Comparison of ENCODE assay signal across 12 mouse cellular contexts in the genomic region with DNA sequence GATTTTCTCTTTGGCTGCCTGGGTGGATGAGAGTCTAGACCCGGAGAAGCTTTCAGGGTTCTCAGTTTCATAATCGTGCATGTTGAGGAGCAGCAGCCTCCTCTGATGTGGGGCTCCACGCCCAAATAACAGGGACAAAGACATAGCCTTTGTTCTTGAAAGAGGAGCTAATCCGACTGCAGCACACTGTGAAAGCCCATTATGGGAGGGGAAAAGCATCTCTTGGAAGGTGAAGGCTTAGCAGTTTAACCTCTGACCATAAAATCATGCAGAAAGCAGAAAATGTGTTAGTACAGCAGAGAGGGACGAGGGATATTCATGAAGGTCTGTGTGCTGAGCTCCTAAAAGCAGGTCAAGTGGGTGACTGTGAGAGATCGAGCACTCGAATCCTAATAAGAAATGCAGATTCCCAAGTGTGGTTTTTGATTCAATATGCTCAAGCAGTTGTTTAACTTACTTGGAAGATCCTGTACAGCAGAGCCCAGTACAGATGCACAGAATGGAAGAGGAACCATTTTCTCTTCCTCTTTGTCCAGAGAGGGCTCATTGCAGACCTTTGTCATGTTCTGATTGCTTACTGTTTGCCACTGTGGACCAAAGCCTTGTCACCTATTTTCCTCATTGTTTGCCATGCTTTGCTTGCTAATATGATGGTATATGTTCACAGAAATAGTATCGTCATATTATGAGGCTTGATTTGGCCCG. TPM values are rescaled to one million over a fixed set of nuclear protein-coding genes. Genes with fewer than 3 reads are reported as not detected.
DNase-seq lines count a peak whose midpoint lies in the region; ATAC-seq and TF ChIP-seq lines count a peak whose summit lies in the region.
"Had no signal": no experiment of that assay in that cellular context is flagged by ENCODE, and none has a peak within 500 bp of the region (broad histone marks: within the 10 kb centered on the region; RNA-seq: fewer than 3 reads in every experiment).

No protein-coding gene starts in this region.

- no peak for TF ChIP-seq CTCF in layer of hippocampus, adult 2 months (conservative IDR thresholded peaks at IDR 0.05)

- peak; percentile 63 for ATAC-seq in forebrain, embryonic 15.5 days (replicated peaks)

- H3K36me3 ChIP-seq in forebrain, embryonic 15.5 days = no peaks in the 10 kb centered on the region
- no peaks in the 10 kb centered on the region for H3K36me3 ChIP-seq in midbrain, embryonic 10.5 days
- H3K36me3 ChIP-seq: liver, embryonic 13.5 days; stomach, embryonic 15.5 days had no signal

- peaks cover 12% of the 10 kb centered on the region for H3K4me1 ChIP-seq in forebrain, embryonic 15.5 days
- H3K4me1 ChIP-seq in midbrain, embryonic 10.5 days = peaks cover 41% of the 10 kb centered on the region

- H3K27ac ChIP-seq in layer of hippocampus, adult 2 months = peak overlapping the region; percentile 65
- peak overlapping the region; percentile 70 for H3K27ac ChIP-seq in forebrain, embryonic 15.5 days (replicated peaks)
- peak overlapping the region; percentile 68 for H3K27ac ChIP-seq in midbrain, embryonic 10.5 days (replicated peaks)
- H3K27ac ChIP-seq: liver, embryonic 13.5 days; stomach, embryonic 15.5 days had no signal

- no peaks in the 10 kb centered on the region for H3K27me3 ChIP-seq in forebrain, embryonic 15.5 days
- peaks cover 64% of the 10 kb centered on the region for H3K27me3 ChIP-seq in midbrain, embryonic 10.5 days (ENCODE audit: low read depth, poor library complexity, severe bottlenecking)
- H3K27me3 ChIP-seq: liver, embryonic 13.5 days; stomach, embryonic 15.5 days had no signal

- H3K9ac ChIP-seq in forebrain, embryonic 15.5 days (replicated peaks) = peak overlapping the region; percentile 45
- H3K9ac ChIP-seq: liver, embryonic 13.5 days; stomach, embryonic 15.5 days had no signal

- H3K9me3 ChIP-seq in forebrain, embryonic 15.5 days = no peaks in the 10 kb centered on the region
- no peaks in the 10 kb centered on the region for H3K9me3 ChIP-seq in midbrain, embryonic 10.5 days (replicated peaks)
- H3K9me3 ChIP-seq: liver, embryonic 13.5 days; stomach, embryonic 15.5 days had no signal

- DNase-seq in layer of hippocampus, adult 2 months (ENCODE audit: low spot score in 2 of 2) = no peak
- DNase-seq in layer of hippocampus, adult 9-11 months = no peak
- DNase-seq in midbrain, embryonic 10.5 days (ENCODE audit: low spot score) = peak; percentile 73
- peak; percentile 79 for DNase-seq in retina, postnatal 1 day
- no peak for DNase-seq in thymus, postnatal 25 days
- DNase-seq in B cell, adult 2 months = no peak
- no peak for DNase-seq in kidney, adult 8-10 months
- DNase-seq: heart, adult 18-20 months; liver, embryonic 13.5 days; right cerebral cortex, adult 18-20 months had no signal

- peak overlapping the region; percentile 11; the same call in 1 of the 2 replicates for H3K4me2 ChIP-seq in forebrain, embryonic 15.5 days (replicated peaks)
- H3K4me2 ChIP-seq: liver, embryonic 13.5 days; stomach, embryonic 15.5 days had no signal

- 9% methylated on average over 9 of the region's 9 CpGs for WGBS in forebrain, embryonic 15.5 days
- WGBS in midbrain, embryonic 10.5 days = 21% methylated on average over 9 of the region's 9 CpGs

- H3K4me3 ChIP-seq in layer of hippocampus, adult 2 months = no peak overlapping the region
- peak overlapping the region; percentile 8; the same call in 1 of the 2 replicates for H3K4me3 ChIP-seq in forebrain, embryonic 15.5 days
- H3K4me3 ChIP-seq in midbrain, embryonic 10.5 days = peak overlapping the region; percentile 23
- H3K4me3 ChIP-seq: liver, embryonic 13.5 days; stomach, embryonic 15.5 days had no signal

RNA-seq across cellular contexts. Expression of gene Dennd1b, which starts 37.6 kb away (rescaled TPM):
- 10 to 100 TPM; 56.1 to 59.9 TPM for total RNA-seq in layer of hippocampus, adult 2 months (2021)
- polyA plus RNA-seq in forebrain, embryonic 15.5 days (2015; fragmentation: Nextera tagmentation; extraction: Ambion mirVana) = 8.3 and 9.4 TPM in 2 replicates
- polyA plus RNA-seq in midbrain, embryonic 10.5 days (2016; fragmentation: Nextera tagmentation; extraction: Ambion mirVana) = 6.4 and 9.4 TPM in 2 replicates

Comparison
In these comparisons a context has a peak if more than half of its experiments do, and no peak if none do; other contexts are left out.
1. DNase-seq: peak in midbrain, embryonic 10.5 days (single experiment) and retina, postnatal 1 day (single experiment); none in layer of hippocampus, adult 2 months (0 of 2), layer of hippocampus, adult 9-11 months (single experiment), thymus, postnatal 25 days (single experiment), B cell, adult 2 months (0 of 2) and kidney, adult 8-10 months (0 of 2).
2. Peak in every context shown above with its lines, with median percentiles within 50 percentile points of each other: H3K27ac ChIP-seq.